Mouse (Mus musculus) megakaryocyte, embryonic 14.5 days (primary cell): ENCODE measurements at regions not wholly inside any gene's neighbourhood (a gene's known extent, or its start where the extent isn't known, plus 50 kb on each side); places are given as distances from the start of the nearest gene placed in this dataset.

Experiments used
- FLI1 ChIP-seq: IDR thresholded peaks from 2 replicates; pipeline ENCODE4 v1.6.1; 2012; ENCODE audit warnings: low read length, inconsistent platforms, mixed read lengths
- GATA1 ChIP-seq: IDR thresholded peaks from 3 replicates; pipeline ENCODE4 v1.6.1; 2012; ENCODE audit warnings: mixed read lengths, low read length, inconsistent platforms, borderline replicate concordance

DNA sequence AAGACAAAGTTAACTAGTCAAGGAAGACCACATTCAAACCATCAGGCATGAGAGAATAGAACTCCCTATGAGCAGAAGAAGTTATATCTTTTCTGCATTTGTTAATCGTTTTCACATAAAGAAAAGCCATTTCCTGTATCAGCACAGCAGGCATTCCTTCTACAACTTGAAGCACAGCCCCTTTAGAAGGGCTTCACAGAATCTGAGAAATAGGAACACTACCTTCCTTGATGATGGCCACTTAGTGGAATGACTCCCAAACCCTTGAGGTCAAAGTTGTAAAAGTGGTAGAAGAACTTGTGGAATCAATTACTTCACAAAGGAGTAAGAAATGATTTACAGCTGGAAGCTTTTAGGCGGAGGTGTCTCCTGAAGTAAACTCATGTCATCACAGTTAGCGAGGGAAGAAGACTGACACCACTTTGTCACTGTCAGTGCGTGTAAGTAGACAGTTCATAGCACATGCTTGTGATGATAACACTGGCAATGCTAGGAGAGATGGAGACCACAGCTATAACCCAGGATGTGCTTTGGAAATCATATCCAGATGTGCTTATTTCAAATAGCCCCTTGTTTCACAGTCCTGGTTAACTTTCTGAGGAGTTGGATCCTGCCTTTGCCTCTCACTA, 580.3 kb downstream of the Kctd12 start:
- TF ChIP-seq GATA1: no peak
- no peak for TF ChIP-seq FLI1
